Mouse (Mus musculus): ENCODE data around the gene Rab29. TPM values are rescaled to one million over a fixed set of nuclear protein-coding genes. Genes with fewer than 3 reads are reported as not detected.
A peak's percentile ranks its signal among the peaks of the same experiment; 100 is the strongest.
"Not testable (repeated sequence)": the region's sequence is repeated elsewhere in the genome, so short reads cannot be mapped to it uniquely, and the experiment has no call there.

Gene Rab29
- polyA plus RNA-seq, 1 experiment from 2014 or later = 19.0 TPM

DNA sequence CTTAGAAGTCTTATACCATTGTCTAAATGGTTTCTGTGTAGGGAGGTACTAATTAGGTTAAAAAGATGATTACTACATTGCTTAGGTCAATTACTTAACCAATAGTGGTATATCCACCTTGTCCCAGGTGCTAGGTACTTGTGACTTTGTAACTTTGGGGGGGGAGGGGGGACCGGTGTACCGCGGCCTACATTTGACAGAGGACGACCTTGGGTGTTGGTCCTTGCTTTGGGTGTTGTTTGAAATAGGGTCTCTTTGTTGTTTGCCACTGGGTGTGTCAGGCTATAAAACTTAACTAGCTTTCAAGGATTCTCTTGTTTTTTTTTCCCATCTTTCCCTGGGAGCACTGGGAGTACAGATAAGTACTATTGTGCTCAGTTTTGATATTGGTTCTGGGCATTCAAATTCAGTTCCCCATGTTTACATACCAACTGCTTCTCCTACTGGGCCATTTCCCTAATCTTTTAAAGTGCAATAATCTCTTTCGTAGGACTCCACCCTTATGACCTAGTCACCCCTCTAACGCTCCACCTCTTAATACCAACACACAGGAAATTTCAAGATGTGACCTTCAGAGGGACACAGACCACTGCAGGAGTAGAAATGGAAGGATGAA, 23.1 kb downstream of the Rab29 start:
- no peak for ATAC-seq (replicated peaks; ENCODE audit: insufficient number of reproducible peaks, low FRiP score, low TSS enrichment, low read depth)
- no peaks in the 10 kb centered on the region for H3K4me1 ChIP-seq (ENCODE audit: control insufficient read depth, insufficient read depth, low read length)

GRCm38 (mm10) chr1:131891436-131891835, 24.4 kb downstream of the Rab29 start:
- no peak overlapping the region for H3K9ac ChIP-seq (replicated peaks; ENCODE audit: low read length)
- 42% methylated on average over 4 of the region's 4 CpGs for WGBS
- H3K36me3 ChIP-seq (replicated peaks; ENCODE audit: control insufficient read depth, insufficient read depth, low read depth, low read length) = no peaks in the 10 kb centered on the region
- H3K4me3 ChIP-seq (ENCODE audit: low read depth, low read length) = no peak overlapping the region
- ATAC-seq (replicated peaks; ENCODE audit: insufficient number of reproducible peaks, low FRiP score, low TSS enrichment, low read depth) = no peak
- no peaks in the 10 kb centered on the region for H3K9me3 ChIP-seq (replicated peaks; ENCODE audit: control insufficient read depth, low read length)
- no peak for DNase-seq (ENCODE audit: low spot score)
- H3K27ac ChIP-seq (replicated peaks; ENCODE audit: low read depth, low read length) = no peak overlapping the region
- no peak overlapping the region for H3K4me2 ChIP-seq (ENCODE audit: low read depth, low read length)
- no peaks in the 10 kb centered on the region for H3K4me1 ChIP-seq (ENCODE audit: control insufficient read depth, insufficient read depth, low read length)
- no peaks in the 10 kb centered on the region for H3K27me3 ChIP-seq (ENCODE audit: control insufficient read depth, insufficient read depth, low read length)

More for the DNA sequence above, 23.1 kb downstream of the Rab29 start:
- H3K9ac ChIP-seq (replicated peaks; ENCODE audit: low read length) = no peak overlapping the region
- H3K36me3 ChIP-seq (replicated peaks; ENCODE audit: control insufficient read depth, insufficient read depth, low read depth, low read length) = no peaks in the 10 kb centered on the region
- DNase-seq (ENCODE audit: low spot score) = no peak
- H3K27me3 ChIP-seq (ENCODE audit: control insufficient read depth, insufficient read depth, low read length) = no peaks in the 10 kb centered on the region
- H3K4me2 ChIP-seq (ENCODE audit: low read depth, low read length) = no peak overlapping the region
- H3K4me3 ChIP-seq (ENCODE audit: low read depth, low read length) = no peak overlapping the region
- H3K9me3 ChIP-seq (replicated peaks; ENCODE audit: control insufficient read depth, low read length) = no peaks in the 10 kb centered on the region
- WGBS = 73% methylated on average over 6 of the region's 6 CpGs
- no peak overlapping the region for H3K27ac ChIP-seq (replicated peaks; ENCODE audit: low read depth, low read length)

GRCm38 (mm10) chr1:131902679-131903078, 35.7 kb downstream of the Rab29 start:
- no peak for ATAC-seq (replicated peaks; ENCODE audit: insufficient number of reproducible peaks, low FRiP score, low TSS enrichment, low read depth)
- Histone ChIP-seq H3K4me3 (ENCODE audit: low read depth, low read length) (no peak overlapping the region), H3K36me3 (replicated peaks; ENCODE audit: control insufficient read depth, insufficient read depth, low read depth, low read length) (no peaks in the 10 kb centered on the region), H3K9me3 (replicated peaks; ENCODE audit: control insufficient read depth, low read length) (no peaks in the 10 kb centered on the region), H3K4me1 (ENCODE audit: control insufficient read depth, insufficient read depth, low read length) (no peaks in the 10 kb centered on the region), H3K9ac (replicated peaks; ENCODE audit: low read length) (no peak overlapping the region), H3K4me2 (ENCODE audit: low read depth, low read length) (no peak overlapping the region), H3K27ac (replicated peaks; ENCODE audit: low read depth, low read length) (no peak overlapping the region), H3K27me3 (ENCODE audit: control insufficient read depth, insufficient read depth, low read length) (no peaks in the 10 kb centered on the region)
- DNase-seq (ENCODE audit: low spot score) = no peak
- WGBS = 85% methylated on average over 4 of the region's 4 CpGs

DNA sequence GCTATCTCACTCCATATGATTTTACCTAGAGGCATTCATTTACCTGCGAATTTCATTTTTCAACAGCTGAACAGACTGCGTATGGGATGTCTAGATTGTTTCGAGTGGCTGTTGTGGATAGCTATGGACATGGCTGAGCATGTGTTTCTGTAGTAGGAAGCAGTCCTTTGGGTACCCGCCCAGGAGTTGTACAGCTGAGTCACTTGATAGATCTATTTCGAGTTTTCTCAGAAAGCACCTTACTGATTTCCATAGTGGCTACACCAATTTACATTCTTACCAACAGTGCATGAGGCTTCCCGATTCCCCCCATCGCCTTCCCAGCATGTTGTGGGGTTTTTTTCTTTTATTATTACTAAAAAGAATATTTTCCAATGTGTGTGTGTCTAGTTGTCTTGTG, 36.2 kb downstream of the Rab29 start:
- no peak overlapping the region for H3K4me3 ChIP-seq (ENCODE audit: low read depth, low read length)
- no peak for DNase-seq (ENCODE audit: low spot score)
- no peaks in the 10 kb centered on the region for H3K4me1 ChIP-seq (ENCODE audit: control insufficient read depth, insufficient read depth, low read length)
- WGBS = 91% methylated on average over 7 of the region's 7 CpGs
- H3K9me3 ChIP-seq (replicated peaks; ENCODE audit: control insufficient read depth, low read length) = no peaks in the 10 kb centered on the region
- no peak overlapping the region for H3K4me2 ChIP-seq (ENCODE audit: low read depth, low read length)
- no peak overlapping the region for H3K27ac ChIP-seq (replicated peaks; ENCODE audit: low read depth, low read length)
- H3K36me3 ChIP-seq (replicated peaks; ENCODE audit: control insufficient read depth, insufficient read depth, low read depth, low read length) = no peaks in the 10 kb centered on the region
- ATAC-seq (replicated peaks; ENCODE audit: insufficient number of reproducible peaks, low FRiP score, low TSS enrichment, low read depth) = no peak
- H3K9ac ChIP-seq (replicated peaks; ENCODE audit: low read length) = no peak overlapping the region
- H3K27me3 ChIP-seq (ENCODE audit: control insufficient read depth, insufficient read depth, low read length) = no peaks in the 10 kb centered on the region

- no peak overlapping the region for H3K9ac ChIP-seq (replicated peaks; ENCODE audit: low read length)
- H3K27me3 ChIP-seq (ENCODE audit: control insufficient read depth, insufficient read depth, low read length) = no peaks in the 10 kb centered on the region
- WGBS = 35% methylated on average over 1 of the region's 1 CpGs
- H3K4me2 ChIP-seq (ENCODE audit: low read depth, low read length) = no peak overlapping the region
- H3K36me3 ChIP-seq (replicated peaks; ENCODE audit: control insufficient read depth, insufficient read depth, low read depth, low read length) = no peaks in the 10 kb centered on the region
- no peaks in the 10 kb centered on the region for H3K9me3 ChIP-seq (replicated peaks; ENCODE audit: control insufficient read depth, low read length)
- no peaks in the 10 kb centered on the region for H3K4me1 ChIP-seq (ENCODE audit: control insufficient read depth, insufficient read depth, low read length)
- DNase-seq (ENCODE audit: low spot score) (peak; percentile 29), ATAC-seq (replicated peaks; ENCODE audit: insufficient number of reproducible peaks, low FRiP score, low TSS enrichment, low read depth) (no peak)
- no peak overlapping the region for H3K4me3 ChIP-seq (ENCODE audit: low read depth, low read length)
- H3K27ac ChIP-seq (replicated peaks; ENCODE audit: low read depth, low read length) = no peak overlapping the region
These were observed 38.5 kb downstream of the Rab29 start for GRCm38 (mm10) chr1:131905497-131905896.

DNA sequence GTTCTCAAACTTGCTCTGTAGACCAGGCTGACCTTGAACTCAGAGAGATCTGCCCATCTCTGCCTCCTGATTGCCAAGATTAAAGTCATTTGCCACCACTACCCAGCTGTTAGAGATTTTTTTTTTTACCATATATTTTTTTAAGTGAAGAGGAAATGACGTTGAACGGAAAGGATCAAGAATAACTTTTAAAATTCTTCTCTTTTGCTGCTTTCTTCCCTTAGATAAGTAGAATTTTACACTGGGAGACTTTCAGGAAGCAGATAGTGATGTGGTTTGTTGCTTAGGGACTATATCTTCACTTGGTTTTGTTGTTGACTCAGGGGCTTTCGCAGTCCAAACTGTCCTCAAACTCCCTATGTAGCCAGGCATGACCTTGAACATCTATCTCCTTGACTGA, 41.4 kb downstream of the Rab29 start:
- DNase-seq (ENCODE audit: low spot score) (no peak), ATAC-seq (replicated peaks; ENCODE audit: insufficient number of reproducible peaks, low FRiP score, low TSS enrichment, low read depth) (no peak)
- Histone ChIP-seq H3K36me3 (replicated peaks; ENCODE audit: control insufficient read depth, insufficient read depth, low read depth, low read length) (no peaks in the 10 kb centered on the region), H3K27me3 (ENCODE audit: control insufficient read depth, insufficient read depth, low read length) (no peaks in the 10 kb centered on the region), H3K9me3 (replicated peaks; ENCODE audit: control insufficient read depth, low read length) (no peaks in the 10 kb centered on the region), H3K4me3 (ENCODE audit: low read depth, low read length) (no peak overlapping the region), H3K9ac (replicated peaks; ENCODE audit: low read length) (no peak overlapping the region), H3K27ac (replicated peaks; ENCODE audit: low read depth, low read length) (no peak overlapping the region), H3K4me1 (ENCODE audit: control insufficient read depth, insufficient read depth, low read length) (no peaks in the 10 kb centered on the region), H3K4me2 (ENCODE audit: low read depth, low read length) (no peak overlapping the region)
- 94% methylated on average over 3 of the region's 3 CpGs for WGBS

DNA sequence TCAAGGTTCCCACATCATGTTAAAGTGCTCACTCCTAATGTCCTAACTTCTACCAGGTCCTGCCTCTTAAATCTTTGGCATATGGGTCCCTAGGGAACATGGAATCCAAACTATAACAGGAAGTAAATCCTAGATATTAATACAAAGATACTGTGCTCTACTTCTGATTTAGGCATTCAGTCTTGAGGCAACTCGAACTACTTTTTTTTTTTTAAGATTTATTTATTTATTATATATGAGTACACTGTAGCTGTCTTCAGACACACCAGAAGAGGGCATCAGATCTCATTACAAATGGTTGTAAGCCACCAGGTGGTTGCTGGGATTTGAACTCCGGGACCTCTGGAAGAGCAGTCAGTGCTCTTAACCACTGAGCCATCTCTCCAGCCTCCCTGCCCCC, 42.2 kb downstream of the Rab29 start:
- not testable (repeated sequence) for H3K9ac ChIP-seq (replicated peaks; ENCODE audit: low read length); H3K36me3 ChIP-seq (replicated peaks; ENCODE audit: control insufficient read depth, insufficient read depth, low read depth, low read length); H3K27me3 ChIP-seq (ENCODE audit: control insufficient read depth, insufficient read depth, low read length); H3K4me1 ChIP-seq (ENCODE audit: control insufficient read depth, insufficient read depth, low read length); H3K27ac ChIP-seq (replicated peaks; ENCODE audit: low read depth, low read length); H3K9me3 ChIP-seq (replicated peaks; ENCODE audit: control insufficient read depth, low read length); DNase-seq (ENCODE audit: low spot score); H3K4me2 ChIP-seq (ENCODE audit: low read depth, low read length); H3K4me3 ChIP-seq (ENCODE audit: low read depth, low read length); ATAC-seq (replicated peaks; ENCODE audit: insufficient number of reproducible peaks, low FRiP score, low TSS enrichment, low read depth)
- 96% methylated on average over 2 of the region's 2 CpGs for WGBS

GRCm38 (mm10) chr1:131910001-131910648, 43.1 kb downstream of the Rab29 start, which contains the start of gene Nucks1:
Nucks1 (plus strand) TSS chr1:131910534.
- Histone ChIP-seq H3K27me3 (ENCODE audit: control insufficient read depth, insufficient read depth, low read length) (no peaks in the 10 kb centered on the region), H3K9me3 (replicated peaks; ENCODE audit: control insufficient read depth, low read length) (no peaks in the 10 kb centered on the region), H3K36me3 (replicated peaks; ENCODE audit: control insufficient read depth, insufficient read depth, low read depth, low read length) (no peaks in the 10 kb centered on the region), H3K9ac (replicated peaks; ENCODE audit: low read length) (peak within 1 kb of the TSS; percentile 97), H3K4me1 (ENCODE audit: control insufficient read depth, insufficient read depth, low read length) (no peaks in the 10 kb centered on the region), H3K4me3 (ENCODE audit: low read depth, low read length) (peak within 1 kb of the TSS; percentile 90), H3K27ac (replicated peaks; ENCODE audit: low read depth, low read length) (peak within 1 kb of the TSS; percentile 95), H3K4me2 (ENCODE audit: low read depth, low read length) (peak within 1 kb of the TSS; percentile 74)
- peak; percentile 99 for DNase-seq (ENCODE audit: low spot score)
- WGBS = under 1% methylated on average over 31 of the region's 35 CpGs
- peak; percentile 98 for ATAC-seq (replicated peaks; ENCODE audit: insufficient number of reproducible peaks, low FRiP score, low TSS enrichment, low read depth)

Measured in embryonic facial prominence, embryonic 11.5 days (tissue).